Mouse (Mus musculus) liver, adult 2 months (tissue): Measurements from ENCODE around the gene Igsf8.

ENCODE experiments used
- CTCF ChIP-seq: fragments of 200-500 bp; IDR thresholded peaks from 2 replicates; pipeline ENCODE4 v1.5.1; 2011; ENCODE audit warnings: low read depth, low read length, control low read depth
- POLR2A ChIP-seq: fragments of 200-500 bp; IDR thresholded peaks from 2 replicates; pipeline ENCODE4 v1.6.1; 2011; ENCODE audit warnings: low read length, control low read depth; ENCODE audit not compliant: insufficient read depth; ENCODE audit errors: extremely low read depth

- TF ChIP-seq CTCF (no peak), POLR2A (no peak)
Measured at GRCm38 (mm10) chr1:172279768-172280509, 18.5 kb downstream of the Igsf8 start.
